In the genomic region with DNA sequence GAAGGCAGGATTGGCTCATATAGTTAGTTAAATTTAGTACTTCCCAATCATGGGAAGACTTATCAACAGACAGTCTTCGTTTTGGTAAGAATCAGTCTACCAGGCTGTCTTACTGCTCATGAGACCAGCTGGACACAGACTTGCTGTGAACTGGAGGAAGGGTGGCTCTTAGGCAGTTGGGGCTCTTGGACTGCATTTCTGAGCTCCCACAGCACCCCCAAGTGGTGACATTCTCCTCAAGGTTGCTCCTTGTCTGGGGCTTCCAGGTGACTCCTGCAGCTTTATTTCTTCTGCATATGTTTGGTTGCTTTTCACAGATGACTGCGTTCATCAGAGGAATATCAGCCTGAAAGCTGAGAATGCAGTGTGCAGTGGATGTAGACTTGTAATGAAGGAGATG, we compare ENCODE assay signal across 10 mouse cellular contexts.
A peak's percentile ranks its signal among the peaks of the same experiment; 100 is the strongest.
DNase-seq lines count a peak whose midpoint lies in the region; TF ChIP-seq lines count a peak whose summit lies in the region.
"Had no signal": no experiment of that assay in that cellular context is flagged by ENCODE, and none has a peak within 500 bp of the region (broad histone marks: within the 10 kb centered on the region; RNA-seq: fewer than 3 reads in every experiment).

No protein-coding gene starts in this region.

- no peak for TF ChIP-seq POLR2A in olfactory bulb, adult 2 months (IDR thresholded peaks at IDR 0.05; ENCODE audit: insufficient read depth, low read depth, low read length)

- intact Hi-C loops in left cerebral cortex, adult 2 months (cut with DNase I), result loop anchor here (1.0 to 10.0 kb wide), 3 partner anchors 133 to 1161 kb away; no protein-coding TSS in a partner anchor

- H3K4me1 ChIP-seq in olfactory bulb, adult 2 months (ENCODE audit: control insufficient read depth, insufficient read depth, low read length), result peaks cover 5% of the 10 kb centered on the region; the same call in 1 of the 2 replicates
- H3K4me1 ChIP-seq: embryonic facial prominence, embryonic 12.5 days had no signal

- peak; percentile 57 for TF ChIP-seq CTCF in left cerebral cortex, adult 2 months (IDR thresholded peaks at IDR 0.05)
- TF ChIP-seq CTCF in olfactory bulb, adult 2 months (IDR thresholded peaks at IDR 0.05; ENCODE audit: insufficient read depth, low read depth, low read length), result 0 out of 2 replicates have a peak, but pooled peaks have one; percentile 18

- 31% methylated on average over 2 of the region's 2 CpGs for WGBS in olfactory bulb, adult 2 months

- no peak overlapping the region for H3K4me3 ChIP-seq in left cerebral cortex, adult 2 months
- no peak overlapping the region for H3K4me3 ChIP-seq in olfactory bulb, adult 2 months (ENCODE audit: insufficient read depth, low read depth, low read length)
- H3K4me3 ChIP-seq: embryonic facial prominence, embryonic 12.5 days had no signal

- no peak overlapping the region for H3K27ac ChIP-seq in left cerebral cortex, adult 2 months
- no peak overlapping the region for H3K27ac ChIP-seq in olfactory bulb, adult 2 months (ENCODE audit: insufficient read depth, low read depth, low read length)
- H3K27ac ChIP-seq: embryonic facial prominence, embryonic 12.5 days had no signal

- peak; percentile 49 to 51 for DNase-seq in left cerebral cortex, adult 2 months (ENCODE audit: extremely low spot score in 1 of 2, low spot score in 2 of 2)
- DNase-seq in left cerebral cortex, adult 8-10 months (ENCODE audit: low spot score in 2 of 2), result no peak
- DNase-seq in cerebellum, adult 11-12 months, result peak; percentile 87
- DNase-seq in embryo, embryonic 9.5 days (ENCODE audit: extremely low spot score), result peak; percentile 14
- DNase-seq in thymus, postnatal 0 days (ENCODE audit: low spot score), result no peak
- DNase-seq in liver, result no peak
- no peak for DNase-seq in c-Kit-positive CD71-positive TER-119-positive erythroid progenitor cells, embryonic 14.5 days (ENCODE audit: low spot score)
- DNase-seq: gastrocnemius, postnatal 25 days had no signal

Comparison
In these comparisons a context has a peak if more than half of its experiments do, and no peak if none do; other contexts are left out.
1. DNase-seq: peak in left cerebral cortex, adult 2 months (2 of 2), cerebellum, adult 11-12 months (single experiment) and embryo, embryonic 9.5 days (single experiment); none in left cerebral cortex, adult 8-10 months (0 of 2), thymus, postnatal 0 days (single experiment), liver (single experiment) and c-Kit-positive CD71-positive TER-119-positive erythroid progenitor cells, embryonic 14.5 days (single experiment).